Mouse (Mus musculus): ENCODE results near the gene Atf7ip2. TPM values are rescaled to one million over a fixed set of nuclear protein-coding genes. Genes with fewer than 3 reads are reported as not detected.
"Not testable (repeated sequence)": the region's sequence is repeated elsewhere in the genome, so short reads cannot be mapped to it uniquely, and the experiment has no call there.

Gene Atf7ip2
- polyA plus RNA-seq, 1 experiment from 2014 or later, result 0.36 TPM

GRCm38 (mm10) chr16:10227361-10227760 is 34.8 kb downstream of the Atf7ip2 start:
- no peak overlapping the region for H3K27ac ChIP-seq (replicated peaks)
- H3K9ac ChIP-seq (ENCODE audit: low read length), result no peak overlapping the region
- no peak overlapping the region for H3K4me2 ChIP-seq (replicated peaks; ENCODE audit: low read depth)
- DNase-seq (ENCODE audit: low spot score) (no peak), ATAC-seq (ENCODE audit: low FRiP score, low TSS enrichment) (no peak)
- no peak overlapping the region for H3K4me3 ChIP-seq (ENCODE audit: low read depth, low read length)
- H3K27me3 ChIP-seq (ENCODE audit: control insufficient read depth, insufficient read depth, low read length), result no peaks in the 10 kb centered on the region
- no peaks in the 10 kb centered on the region for H3K9me3 ChIP-seq (ENCODE audit: control insufficient read depth, low read length)
- no peak for TF ChIP-seq CTCF (IDR thresholded peaks at IDR 0.05; ENCODE audit: low read depth)
- no peak for TF ChIP-seq EP300 (optimal IDR thresholded peaks at IDR 0.05)
- 40% methylated on average over 2 of the region's 2 CpGs for WGBS
- H3K4me1 ChIP-seq (replicated peaks; ENCODE audit: control insufficient read depth, insufficient read depth), result no peaks in the 10 kb centered on the region
- H3K36me3 ChIP-seq (ENCODE audit: control insufficient read depth, insufficient read depth, low read length), result no peaks in the 10 kb centered on the region

GRCm38 (mm10) chr16:10236601-10237000 is 44.1 kb downstream of the Atf7ip2 start:
- no peaks in the 10 kb centered on the region for H3K36me3 ChIP-seq (ENCODE audit: control insufficient read depth, insufficient read depth, low read length)
- no peaks in the 10 kb centered on the region for H3K4me1 ChIP-seq (replicated peaks; ENCODE audit: control insufficient read depth, insufficient read depth)
- no peaks in the 10 kb centered on the region for H3K27me3 ChIP-seq (ENCODE audit: control insufficient read depth, insufficient read depth, low read length)
- H3K27ac ChIP-seq (replicated peaks), result no peak overlapping the region
- H3K9ac ChIP-seq (ENCODE audit: low read length), result no peak overlapping the region
- DNase-seq (ENCODE audit: low spot score) (no peak), ATAC-seq (ENCODE audit: low FRiP score, low TSS enrichment) (no peak)
- no peak overlapping the region for H3K4me2 ChIP-seq (replicated peaks; ENCODE audit: low read depth)
- no peak overlapping the region for H3K4me3 ChIP-seq (ENCODE audit: low read depth, low read length)
- TF ChIP-seq CTCF (IDR thresholded peaks at IDR 0.05; ENCODE audit: low read depth) (no peak), EP300 (optimal IDR thresholded peaks at IDR 0.05) (no peak)
- H3K9me3 ChIP-seq (ENCODE audit: control insufficient read depth, low read length), result no peaks in the 10 kb centered on the region

- DNase-seq (ENCODE audit: low spot score), result no peak
- no peak overlapping the region for H3K4me3 ChIP-seq (ENCODE audit: low read depth, low read length)
- no peaks in the 10 kb centered on the region for H3K9me3 ChIP-seq (ENCODE audit: control insufficient read depth, low read length)
- H3K36me3 ChIP-seq (ENCODE audit: control insufficient read depth, insufficient read depth, low read length), result no peaks in the 10 kb centered on the region
- WGBS, result 58% methylated on average over 1 of the region's 1 CpGs
- H3K4me2 ChIP-seq (replicated peaks; ENCODE audit: low read depth), result no peak overlapping the region
- no peak overlapping the region for H3K27ac ChIP-seq (replicated peaks)
- H3K27me3 ChIP-seq (ENCODE audit: control insufficient read depth, insufficient read depth, low read length), result no peaks in the 10 kb centered on the region
- TF ChIP-seq CTCF (IDR thresholded peaks at IDR 0.05; ENCODE audit: low read depth) (no peak), EP300 (optimal IDR thresholded peaks at IDR 0.05) (no peak)
- no peak for ATAC-seq (ENCODE audit: low FRiP score, low TSS enrichment)
- H3K9ac ChIP-seq (ENCODE audit: low read length), result no peak overlapping the region
- no peaks in the 10 kb centered on the region for H3K4me1 ChIP-seq (replicated peaks; ENCODE audit: control insufficient read depth, insufficient read depth)
Observed at GRCm38 (mm10) chr16:10253993-10254392, 61.5 kb downstream of the Atf7ip2 start.

DNA sequence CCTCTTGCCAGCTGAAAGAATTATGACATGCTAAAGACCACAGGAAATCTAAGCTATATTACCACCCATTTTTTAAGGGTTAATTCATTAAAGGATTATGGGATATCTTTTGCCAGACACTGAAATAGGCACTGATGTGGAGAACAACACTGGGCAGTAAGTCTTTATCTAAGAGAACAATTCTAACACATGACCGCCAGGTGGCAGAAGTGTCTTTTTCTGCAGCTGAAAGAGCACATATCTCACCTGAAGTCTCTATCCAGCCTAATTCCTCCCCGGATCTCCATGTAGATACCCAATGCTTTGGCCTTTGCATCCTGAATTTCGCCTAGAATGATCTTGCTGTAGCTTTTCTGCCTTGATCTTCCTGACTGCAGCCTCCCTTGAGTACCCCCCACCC is 79.7 kb downstream of the Atf7ip2 start:
- no peak overlapping the region for H3K27ac ChIP-seq (replicated peaks)
- H3K9ac ChIP-seq (ENCODE audit: low read length), result no peak overlapping the region
- no peaks in the 10 kb centered on the region for H3K36me3 ChIP-seq (ENCODE audit: control insufficient read depth, insufficient read depth, low read length)
- peak; percentile 71 for DNase-seq (ENCODE audit: low spot score)
- H3K4me3 ChIP-seq (ENCODE audit: low read depth, low read length), result no peak overlapping the region
- no peaks in the 10 kb centered on the region for H3K27me3 ChIP-seq (ENCODE audit: control insufficient read depth, insufficient read depth, low read length)
- ATAC-seq (ENCODE audit: low FRiP score, low TSS enrichment), result no peak
- peak; percentile 82 for TF ChIP-seq CTCF (IDR thresholded peaks at IDR 0.05; ENCODE audit: low read depth)
- TF ChIP-seq EP300 (optimal IDR thresholded peaks at IDR 0.05), result no peak
- no peak overlapping the region for H3K4me2 ChIP-seq (replicated peaks; ENCODE audit: low read depth)
- no peaks in the 10 kb centered on the region for H3K9me3 ChIP-seq (ENCODE audit: control insufficient read depth, low read length)
- WGBS, result 17% methylated on average over 3 of the region's 3 CpGs
- no peaks in the 10 kb centered on the region for H3K4me1 ChIP-seq (replicated peaks; ENCODE audit: control insufficient read depth, insufficient read depth)

- DNase-seq (ENCODE audit: low spot score), result no peak
- no peak overlapping the region for H3K4me3 ChIP-seq (ENCODE audit: low read depth, low read length)
- no peak overlapping the region for H3K9ac ChIP-seq (ENCODE audit: low read length)
- no peak overlapping the region for H3K4me2 ChIP-seq (replicated peaks; ENCODE audit: low read depth)
- no peaks in the 10 kb centered on the region for H3K36me3 ChIP-seq (ENCODE audit: control insufficient read depth, insufficient read depth, low read length)
- no peak for ATAC-seq (ENCODE audit: low FRiP score, low TSS enrichment)
- H3K9me3 ChIP-seq (ENCODE audit: control insufficient read depth, low read length), result no peaks in the 10 kb centered on the region
- TF ChIP-seq CTCF (IDR thresholded peaks at IDR 0.05; ENCODE audit: low read depth), result peak; percentile 56
- no peak for TF ChIP-seq EP300 (optimal IDR thresholded peaks at IDR 0.05)
- 70% methylated on average over 4 of the region's 4 CpGs for WGBS
- no peak overlapping the region for H3K27ac ChIP-seq (replicated peaks)
- H3K27me3 ChIP-seq (ENCODE audit: control insufficient read depth, insufficient read depth, low read length), result no peaks in the 10 kb centered on the region
- no peaks in the 10 kb centered on the region for H3K4me1 ChIP-seq (replicated peaks; ENCODE audit: control insufficient read depth, insufficient read depth)
Observed at GRCm38 (mm10) chr16:10274465-10274864, 82.0 kb downstream of the Atf7ip2 start.

DNA sequence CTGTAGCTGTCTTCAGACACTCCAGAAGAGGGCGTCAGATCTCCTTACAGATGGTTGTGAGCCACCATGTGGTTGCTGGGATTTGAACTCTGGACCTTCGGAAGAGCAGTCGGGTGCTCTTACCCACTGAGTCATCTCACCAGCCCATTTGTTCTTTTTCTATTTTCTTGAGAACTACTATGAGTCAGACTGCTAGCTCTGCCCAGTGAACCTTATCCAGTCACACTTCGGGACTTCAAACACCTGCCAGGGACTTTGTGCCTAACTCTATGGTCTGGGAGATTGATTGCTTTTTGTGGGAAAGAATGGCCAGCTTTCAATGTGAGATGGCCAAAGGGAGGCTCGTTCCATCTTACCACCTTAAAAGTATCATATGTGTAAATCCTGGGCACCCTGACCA is 84.3 kb downstream of the Atf7ip2 start:
- not testable (repeated sequence) for H3K27ac ChIP-seq (replicated peaks); H3K4me3 ChIP-seq (ENCODE audit: low read depth, low read length); ATAC-seq (ENCODE audit: low FRiP score, low TSS enrichment); H3K27me3 ChIP-seq (ENCODE audit: control insufficient read depth, insufficient read depth, low read length); H3K36me3 ChIP-seq (ENCODE audit: control insufficient read depth, insufficient read depth, low read length); H3K4me1 ChIP-seq (replicated peaks; ENCODE audit: control insufficient read depth, insufficient read depth); H3K9me3 ChIP-seq (ENCODE audit: control insufficient read depth, low read length); H3K9ac ChIP-seq (ENCODE audit: low read length); H3K4me2 ChIP-seq (replicated peaks; ENCODE audit: low read depth); DNase-seq (ENCODE audit: low spot score)
- 72% methylated on average over 5 of the region's 5 CpGs for WGBS
